Mouse (Mus musculus): ENCODE results near the gene Plekha5.

DNA sequence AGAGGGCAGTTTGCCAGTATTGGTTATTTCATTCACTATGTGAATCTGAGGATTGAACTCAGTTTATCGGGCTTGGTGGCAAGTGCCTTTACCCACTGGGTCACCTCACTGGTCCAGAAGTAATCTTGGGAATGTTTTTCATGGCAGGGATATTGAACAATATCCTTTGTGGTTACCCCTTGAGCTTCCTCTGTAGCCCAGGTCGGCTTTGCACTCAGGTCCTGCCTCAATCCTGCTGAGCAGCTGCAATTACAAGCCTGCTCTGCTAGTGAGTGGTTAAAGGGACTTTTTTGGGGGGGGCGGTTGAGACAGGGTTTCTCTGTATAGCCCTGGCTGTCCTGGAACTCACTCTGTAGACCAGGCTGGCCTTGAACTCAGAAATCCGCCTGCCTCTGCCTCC, 212.4 kb downstream of the Plekha5 start:
- TF ChIP-seq GATA1 (IDR thresholded peaks at IDR 0.05; ENCODE audit: borderline replicate concordance, low read length) (no peak), CTCF (IDR thresholded peaks at IDR 0.05; ENCODE audit: low read depth, low read length) (no peak)

Data from G1E (cell line).